Mouse (Mus musculus) erythroblast, adult 5-6 weeks (primary cell): ENCODE results near the gene Vmn1r80. TPM values are rescaled to one million over a fixed set of nuclear protein-coding genes. Genes with fewer than 3 reads are reported as not detected.
"Not testable (repeated sequence)": the region's sequence is repeated elsewhere in the genome, so short reads cannot be mapped to it uniquely, and the experiment has no call there.

Experiments
- ATAC-seq: replicated peaks from 2 replicates; pipeline ENCODE4 v1.8.0; 2016; ENCODE audit warnings: moderate number of reproducible peaks, mild to moderate bottlenecking, moderate TSS enrichment, inconsistent platforms; ENCODE audit not compliant: poor library complexity, low FRiP score, severe bottlenecking
- total RNA-seq, 2 experiments: library from RNA; stranded (forward) in 1 of 2; stranded (reverse) in 1 of 2; fragments of 150-400 nt in 1 of 2; fragments of 200-764, 138-1000 nt in 1 of 2; gene quantifications; 2 replicates each; pipeline versions ENCODE4 v1.2.3 to v1.2.4; 2015 to 2017; ENCODE audit warnings: low replicate concordance in 2 of 2

The Vmn1r80 gene
- total RNA-seq (2015; ENCODE audit: low replicate concordance) (not detected in 2 replicates), total RNA-seq (2017; ENCODE audit: low replicate concordance) (0.28 TPM in 1 of 2 replicates, not detected in the other)

DNA sequence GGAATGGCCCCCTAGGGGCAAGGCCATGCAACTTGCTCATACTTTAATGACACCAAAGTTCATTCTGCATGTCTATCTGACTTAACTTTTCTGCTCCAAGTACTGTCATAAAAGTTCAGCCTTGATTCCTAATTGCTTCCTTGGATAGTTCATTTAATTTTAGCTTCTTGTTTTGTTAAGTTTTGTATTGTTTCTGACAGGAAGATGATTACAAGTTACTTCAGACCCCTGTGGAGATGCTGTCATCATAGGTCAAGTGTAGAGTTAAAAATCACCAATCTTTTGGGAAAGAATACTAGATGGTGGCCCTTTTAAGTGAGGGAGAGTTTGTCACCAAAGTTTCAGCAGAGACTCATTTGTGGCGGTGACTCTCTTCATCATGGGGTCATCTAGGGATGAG, at the start of gene Vmn1r80:
TSS of gene Vmn1r80 (plus strand) at position 301 of the 400 bp plus-strand sequence.
- ATAC-seq, result no peak

DNA sequence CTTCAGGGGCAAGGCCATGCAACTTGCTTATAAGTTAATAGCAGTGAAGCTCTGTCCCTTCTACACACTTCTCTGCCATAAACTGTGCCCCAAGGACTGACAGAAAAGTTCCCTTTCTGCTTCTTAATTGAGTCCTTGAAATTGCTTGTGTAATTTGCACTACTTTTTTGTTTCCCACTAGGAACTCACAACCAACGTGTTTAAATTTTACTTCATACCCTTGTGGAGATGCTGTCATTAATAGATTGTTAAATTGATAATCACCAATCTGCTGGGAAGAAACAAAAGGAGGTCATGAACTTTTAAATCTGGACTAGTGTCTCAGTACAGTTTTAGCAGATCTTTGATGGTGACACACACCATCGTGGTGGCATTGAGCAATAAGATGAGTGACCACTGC, 39.1 kb upstream of the Vmn1r80 start, which contains the start of gene Vmn1r78:
TSS of gene Vmn1r78 (plus strand) at position 301 of the 400 bp plus-strand sequence.
- no peak for ATAC-seq

GRCm38 (mm10) chr7:12156463-12156862, 32.6 kb upstream of the Vmn1r80 start:
- ATAC-seq, result not testable (repeated sequence)

DNA sequence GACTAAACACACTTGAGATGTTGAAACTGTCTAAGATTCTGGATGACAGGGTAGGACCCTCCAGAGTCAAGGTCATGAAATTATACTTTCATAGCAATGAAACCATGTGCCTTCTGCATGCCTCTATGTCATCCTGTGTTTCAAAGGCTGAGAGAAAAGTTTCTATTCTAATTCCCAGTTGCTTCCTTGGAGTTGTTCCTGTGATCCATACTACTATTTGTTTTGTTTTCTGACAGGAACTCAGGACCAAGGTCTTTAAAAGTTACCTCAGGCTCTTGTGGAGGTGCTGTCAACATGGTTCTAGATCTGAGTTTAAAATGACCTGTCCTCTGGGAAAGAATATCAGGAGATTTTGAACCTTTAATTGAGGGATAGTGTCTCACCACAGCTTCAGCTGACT, 18.1 kb upstream of the Vmn1r80 start, which contains the start of gene Vmn1r79:
TSS of gene Vmn1r79 (plus strand) at position 301 of the 400 bp plus-strand sequence.
- ATAC-seq, result not testable (repeated sequence)

GRCm38 (mm10) chr7:12172926-12173325, 16.2 kb upstream of the Vmn1r80 start:
- ATAC-seq, result not testable (repeated sequence)

DNA sequence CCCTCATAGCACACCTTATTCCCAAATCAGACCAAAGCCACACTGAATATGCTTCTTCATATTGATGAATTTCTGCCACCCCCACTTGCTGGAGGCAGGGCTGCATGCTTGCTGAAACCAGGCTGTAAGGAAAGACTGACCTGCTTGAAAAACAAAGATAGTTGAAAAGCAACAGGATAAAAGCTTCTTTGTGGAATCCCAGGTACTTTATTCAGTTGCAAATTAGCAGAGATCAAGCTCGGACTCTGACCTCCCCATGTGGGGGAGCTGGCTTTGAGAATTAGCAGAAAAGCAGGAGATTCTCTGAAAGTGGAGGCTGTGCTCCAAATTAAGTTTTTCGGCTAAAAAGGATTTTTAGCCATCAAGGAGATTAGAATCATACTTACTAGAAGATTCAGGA, 15.1 kb downstream of the Vmn1r80 start:
- ATAC-seq, result no peak

Other genes with a start within 250 kb of the Vmn1r80 start
- not detected in 2 replicates for gene Vmn1r77, start 152.5 kb upstream of the Vmn1r80 start, total RNA-seq (2015; ENCODE audit: low replicate concordance)
- 0.09 TPM in 1 of 2 replicates, not detected in the other for gene Vmn1r77, start 152.5 kb upstream of the Vmn1r80 start, total RNA-seq (2017; ENCODE audit: low replicate concordance)
- gene Vmn1r78, start 39.0 kb upstream of the Vmn1r80 start, total RNA-seq (2015; ENCODE audit: low replicate concordance), result 0.21 TPM in 1 of 2 replicates, not detected in the other
- gene Vmn1r78, start 39.0 kb upstream of the Vmn1r80 start, total RNA-seq (2017; ENCODE audit: low replicate concordance), result not detected in 2 replicates
- not detected in 2 replicates for gene Vmn1r79, start 18.0 kb upstream of the Vmn1r80 start, total RNA-seq (2015; ENCODE audit: low replicate concordance)
- gene Vmn1r79, start 18.0 kb upstream of the Vmn1r80 start, total RNA-seq (2017; ENCODE audit: low replicate concordance), result not detected in 2 replicates
- not detected in 2 replicates for gene Vmn1r81, start 79.0 kb downstream of the Vmn1r80 start, total RNA-seq (2015; ENCODE audit: low replicate concordance)
- gene Vmn1r81, start 79.0 kb downstream of the Vmn1r80 start, total RNA-seq (2017; ENCODE audit: low replicate concordance), result 0.14 and 0.17 TPM in 2 replicates
- gene Vmn1r82, start 111.1 kb downstream of the Vmn1r80 start, total RNA-seq (2015; ENCODE audit: low replicate concordance), result not detected in 2 replicates
- not detected in 2 replicates for gene Vmn1r82, start 111.1 kb downstream of the Vmn1r80 start, total RNA-seq (2017; ENCODE audit: low replicate concordance)
- gene Vmn1r83, start 140.2 kb downstream of the Vmn1r80 start, total RNA-seq (2015; ENCODE audit: low replicate concordance), result not detected in 2 replicates
- not detected in 2 replicates for gene Vmn1r83, start 140.2 kb downstream of the Vmn1r80 start, total RNA-seq (2017; ENCODE audit: low replicate concordance)
- not detected in 2 replicates for gene Vmn1r84, start 180.0 kb downstream of the Vmn1r80 start, total RNA-seq (2015; ENCODE audit: low replicate concordance)
- gene Vmn1r84, start 180.0 kb downstream of the Vmn1r80 start, total RNA-seq (2017; ENCODE audit: low replicate concordance), result not detected in 2 replicates
- not detected in 2 replicates for gene Zfp551, start 233.5 kb downstream of the Vmn1r80 start, total RNA-seq (2015; ENCODE audit: low replicate concordance)
- not detected in 2 replicates for gene Zfp551, start 233.5 kb downstream of the Vmn1r80 start, total RNA-seq (2017; ENCODE audit: low replicate concordance)